Mouse (Mus musculus): ENCODE measurements around the gene Tnrc18. TPM values are rescaled to one million over a fixed set of nuclear protein-coding genes. Genes with fewer than 3 reads are reported as not detected.

The Tnrc18 gene
- total and polyA plus RNA-seq, 2 experiments from 2014 or later, result 23.4 to 116 TPM

GRCm38 (mm10) chr5:142822286-142823095 is 5.0 kb upstream of the Tnrc18 start:
- Histone ChIP-seq H3K4me1 (ENCODE audit: insufficient read depth) (peaks cover 18% of the 10 kb centered on the region), H3K4me2 (ENCODE audit: low read depth) (peak overlapping the region; percentile 88), H3K4me3 (ENCODE audit: low read depth, low read length) (peak overlapping the region; percentile 83), H3K27me3 (ENCODE audit: insufficient read depth, low read length) (no peaks in the 10 kb centered on the region), H3K9ac (peak overlapping the region; percentile 98), H3K36me3 (ENCODE audit: insufficient read depth) (no peaks in the 10 kb centered on the region), H3K27ac (ENCODE audit: low read depth, low read length) (peak overlapping the region; percentile 100), H3K9me3 (ENCODE audit: low read length) (no peaks in the 10 kb centered on the region)
- DNase-seq (peak; percentile 71), ATAC-seq (no peak)
- under 1% methylated on average over 35 of the region's 36 CpGs for WGBS
- TF ChIP-seq CTCF (IDR thresholded peaks at IDR 0.05; ENCODE audit: low read depth), result no peak

- Histone ChIP-seq H3K9ac (peak overlapping the region; percentile 98), H3K27ac (ENCODE audit: low read depth, low read length) (peak overlapping the region; percentile 100), H3K9me3 (ENCODE audit: low read length) (no peaks in the 10 kb centered on the region), H3K36me3 (ENCODE audit: insufficient read depth) (no peaks in the 10 kb centered on the region), H3K27me3 (ENCODE audit: insufficient read depth, low read length) (no peaks in the 10 kb centered on the region), H3K4me3 (ENCODE audit: low read depth, low read length) (peak overlapping the region; percentile 83), H3K4me1 (ENCODE audit: insufficient read depth) (peaks cover 18% of the 10 kb centered on the region), H3K4me2 (ENCODE audit: low read depth) (peak overlapping the region; percentile 88)
- no peak for TF ChIP-seq CTCF (IDR thresholded peaks at IDR 0.05; ENCODE audit: low read depth)
- WGBS, result 0% methylated on average over 9 of the region's 9 CpGs
- DNase-seq, result peak; percentile 72
- no peak for ATAC-seq
Measured at GRCm38 (mm10) chr5:142821974-142822285, 4.5 kb upstream of the Tnrc18 start.

GRCm38 (mm10) chr5:142821266-142821973 is 4.0 kb upstream of the Tnrc18 start:
- peak overlapping the region; percentile 100 for H3K27ac ChIP-seq (ENCODE audit: low read depth, low read length)
- ATAC-seq (peak; percentile 10), DNase-seq (peak; percentile 86)
- H3K4me1 ChIP-seq (ENCODE audit: insufficient read depth), result peaks cover 18% of the 10 kb centered on the region
- H3K4me2 ChIP-seq (ENCODE audit: low read depth), result peak overlapping the region; percentile 88
- no peaks in the 10 kb centered on the region for H3K27me3 ChIP-seq (ENCODE audit: insufficient read depth, low read length)
- no peak for TF ChIP-seq CTCF (IDR thresholded peaks at IDR 0.05; ENCODE audit: low read depth)
- H3K9me3 ChIP-seq (ENCODE audit: low read length), result no peaks in the 10 kb centered on the region
- no peaks in the 10 kb centered on the region for H3K36me3 ChIP-seq (ENCODE audit: insufficient read depth)
- WGBS, result under 1% methylated on average over 36 of the region's 36 CpGs
- H3K4me3 ChIP-seq (ENCODE audit: low read depth, low read length), result peak overlapping the region; percentile 83
- peak overlapping the region; percentile 98 for H3K9ac ChIP-seq

GRCm38 (mm10) chr5:142820276-142821265 is 3.1 kb upstream of the Tnrc18 start:
- Histone ChIP-seq H3K9ac (peak overlapping the region; percentile 98), H3K36me3 (ENCODE audit: insufficient read depth) (no peaks in the 10 kb centered on the region), H3K27ac (ENCODE audit: low read depth, low read length) (peak overlapping the region; percentile 100), H3K9me3 (ENCODE audit: low read length) (no peaks in the 10 kb centered on the region), H3K4me1 (ENCODE audit: insufficient read depth) (peaks cover 18% of the 10 kb centered on the region), H3K27me3 (ENCODE audit: insufficient read depth, low read length) (no peaks in the 10 kb centered on the region), H3K4me3 (ENCODE audit: low read depth, low read length) (peak overlapping the region; percentile 83), H3K4me2 (ENCODE audit: low read depth) (peak overlapping the region; percentile 88)
- DNase-seq (peak; percentile 86), ATAC-seq (no peak)
- TF ChIP-seq CTCF (IDR thresholded peaks at IDR 0.05; ENCODE audit: low read depth), result no peak
- 1% methylated on average over 53 of the region's 53 CpGs for WGBS

GRCm38 (mm10) chr5:142819385-142820275 is 2.2 kb upstream of the Tnrc18 start:
- peaks cover 16% of the 10 kb centered on the region for H3K4me1 ChIP-seq (ENCODE audit: insufficient read depth)
- WGBS, result under 1% methylated on average over 34 of the region's 36 CpGs
- H3K27me3 ChIP-seq (ENCODE audit: insufficient read depth, low read length), result no peaks in the 10 kb centered on the region
- ATAC-seq (peak; percentile 30), DNase-seq (peak; percentile 92)
- TF ChIP-seq CTCF (IDR thresholded peaks at IDR 0.05; ENCODE audit: low read depth), result no peak
- H3K4me3 ChIP-seq (ENCODE audit: low read depth, low read length), result peak overlapping the region; percentile 83
- peak overlapping the region; percentile 98 for H3K9ac ChIP-seq
- no peaks in the 10 kb centered on the region for H3K9me3 ChIP-seq (ENCODE audit: low read length)
- H3K36me3 ChIP-seq (ENCODE audit: insufficient read depth), result no peaks in the 10 kb centered on the region; the same call in 1 of the 2 replicates
- H3K4me2 ChIP-seq (ENCODE audit: low read depth), result peak overlapping the region; percentile 88
- H3K27ac ChIP-seq (ENCODE audit: low read depth, low read length), result peak overlapping the region; percentile 100
